Comparison of ENCODE assay signal across 27 mouse cellular contexts in the genomic region with DNA sequence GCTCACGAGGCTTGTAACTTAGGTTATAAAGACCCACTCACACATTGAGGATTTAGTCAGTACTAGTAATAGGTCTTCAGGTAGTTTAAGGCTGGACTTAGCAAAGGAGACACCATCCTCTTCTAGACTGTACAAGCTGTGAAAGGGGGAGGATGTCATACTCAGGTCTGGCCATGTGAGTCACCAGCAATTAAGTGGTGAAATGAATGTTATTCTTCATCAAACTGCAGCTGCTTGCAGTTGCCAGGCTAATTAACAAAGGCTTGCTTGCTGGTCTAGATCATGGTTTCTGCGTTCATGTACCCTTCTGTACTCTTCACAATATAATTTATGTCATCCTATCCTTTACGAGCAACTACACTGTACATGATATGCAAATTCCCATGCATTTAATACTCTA.
"Had no signal": no experiment of that assay in that cellular context is flagged by ENCODE, and none has a peak within 500 bp of the region (broad histone marks: within the 10 kb centered on the region; RNA-seq: fewer than 3 reads in every experiment).

No protein-coding gene starts in this region.

- H3K9ac ChIP-seq: embryonic facial prominence, embryonic 12.5 days; embryonic facial prominence, embryonic 13.5 days; embryonic facial prominence, embryonic 15.5 days; forebrain, embryonic 12.5 days; forebrain, embryonic 13.5 days; forebrain, embryonic 15.5 days; forebrain, postnatal 0 days had no signal

- H3K4me1 ChIP-seq: embryonic facial prominence, embryonic 13.5 days; embryonic facial prominence, embryonic 15.5 days had no signal

- H3K36me3 ChIP-seq: embryonic facial prominence, embryonic 10.5 days; embryonic facial prominence, embryonic 12.5 days; embryonic facial prominence, embryonic 13.5 days; embryonic facial prominence, embryonic 15.5 days; forebrain, embryonic 10.5 days; forebrain, embryonic 12.5 days; forebrain, embryonic 15.5 days had no signal

- H3K27ac ChIP-seq: embryonic facial prominence, embryonic 10.5 days; embryonic facial prominence, embryonic 12.5 days; embryonic facial prominence, embryonic 13.5 days; embryonic facial prominence, embryonic 15.5 days; forebrain, embryonic 10.5 days; forebrain, embryonic 12.5 days; forebrain, embryonic 13.5 days; forebrain, embryonic 15.5 days; gastrocnemius, adult 2 months; heart, adult 2 months had no signal

- H3K4me3 ChIP-seq: embryonic facial prominence, embryonic 10.5 days; embryonic facial prominence, embryonic 12.5 days; embryonic facial prominence, embryonic 13.5 days; embryonic facial prominence, embryonic 15.5 days; erythroblast, embryonic 14.5 days; forebrain, embryonic 10.5 days; forebrain, embryonic 12.5 days; forebrain, embryonic 13.5 days; forebrain, embryonic 15.5 days; gastrocnemius, adult 2 months; heart, adult 2 months had no signal

- ATAC-seq: forebrain, embryonic 13.5 days; forebrain, embryonic 14.5 days; forebrain, embryonic 15.5 days; forebrain, embryonic 16.5 days; forebrain, postnatal 0 days had no signal

- H3K27me3 ChIP-seq: embryonic facial prominence, embryonic 12.5 days; embryonic facial prominence, embryonic 13.5 days; embryonic facial prominence, embryonic 15.5 days; forebrain, embryonic 13.5 days; forebrain, embryonic 15.5 days had no signal

- H3K4me2 ChIP-seq: embryonic facial prominence, embryonic 12.5 days; embryonic facial prominence, embryonic 13.5 days; embryonic facial prominence, embryonic 15.5 days; forebrain, embryonic 12.5 days; forebrain, embryonic 13.5 days; forebrain, embryonic 15.5 days had no signal

- DNase-seq: cerebellum, adult 9-10 months; cerebellum, adult 9-11 months; cerebellum, postnatal 10 days; cerebellum, postnatal 14 days; cerebellum, postnatal 25 days; cerebellum, postnatal 36 days; embryo, embryonic 11 days; forebrain, postnatal 0 days; gastrocnemius, adult 2 months; gastrocnemius, postnatal 10 days; gastrocnemius, postnatal 14 days; gastrocnemius, postnatal 25 days; gastrocnemius, postnatal 36 days; heart, adult 11 months; heart, adult 18-20 months; heart, adult 2 months had no signal

- H3K9me3 ChIP-seq: embryonic facial prominence, embryonic 10.5 days; embryonic facial prominence, embryonic 12.5 days; embryonic facial prominence, embryonic 13.5 days; embryonic facial prominence, embryonic 15.5 days; forebrain, embryonic 10.5 days; forebrain, embryonic 12.5 days; forebrain, embryonic 13.5 days; forebrain, embryonic 15.5 days had no signal
